Mouse (Mus musculus) CH12F3 (cell line): Measurements from ENCODE around the gene B4gat1.

Experiments used
- in situ Hi-C: fragments of 300-500 bp; cut with MboI; formaldehyde crosslinking; loops from 2 replicates; pipeline ENCODE4 v1.14.3; 2020; ENCODE audit warnings: low sequenced_read_pairs

Gene B4gat1

DNA sequence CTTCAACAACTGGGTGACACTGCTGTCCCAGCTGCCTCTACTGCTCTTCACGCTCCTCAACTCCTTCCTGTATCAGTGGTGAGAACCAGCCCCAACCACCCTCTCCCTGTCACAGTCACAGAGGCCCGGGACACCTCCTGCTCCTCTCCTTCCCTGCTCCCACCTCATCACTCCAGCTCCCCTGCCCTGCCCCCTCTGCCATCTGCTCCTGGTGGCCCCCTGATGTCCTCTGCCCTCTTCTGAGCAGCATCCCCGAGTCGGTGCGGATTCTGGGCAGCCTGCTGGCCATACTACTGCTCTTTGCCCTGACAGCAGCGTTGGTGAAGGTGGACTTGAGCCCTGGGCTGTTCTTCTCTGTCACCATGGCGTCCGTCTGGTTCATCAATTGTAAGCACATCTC lies 12.5 kb upstream of the B4gat1 start:
- in situ Hi-C loops = no loop called here

DNA sequence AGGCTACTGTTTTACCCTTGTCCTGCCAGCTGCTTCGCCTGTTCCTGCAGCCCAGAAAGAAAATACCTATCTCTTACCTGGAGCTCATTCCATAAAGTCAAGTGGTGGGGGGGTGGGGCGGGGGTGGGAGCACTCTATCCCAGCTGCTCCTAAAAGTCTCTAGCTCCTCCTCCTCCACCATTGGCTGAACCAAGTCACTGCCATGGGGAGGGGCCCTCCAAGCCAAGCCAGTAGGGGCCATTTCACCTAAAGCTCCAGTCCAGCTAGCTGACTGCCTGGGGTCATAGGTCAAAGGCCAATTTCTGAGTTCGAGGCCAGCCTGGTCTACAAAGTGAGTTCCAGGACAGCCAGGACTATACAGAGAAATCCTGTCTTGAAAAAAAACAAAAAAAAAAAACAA lies 5.9 kb upstream of the B4gat1 start:
- in situ Hi-C loops = no loop called here

GRCm38 (mm10) chr19:5036577-5036976 lies 2.0 kb upstream of the B4gat1 start:
- in situ Hi-C loops = no loop called here

GRCm38 (mm10) chr19:5037678-5038571 lies 701 bp upstream of the B4gat1 start:
- in situ Hi-C loops = no loop called here

DNA sequence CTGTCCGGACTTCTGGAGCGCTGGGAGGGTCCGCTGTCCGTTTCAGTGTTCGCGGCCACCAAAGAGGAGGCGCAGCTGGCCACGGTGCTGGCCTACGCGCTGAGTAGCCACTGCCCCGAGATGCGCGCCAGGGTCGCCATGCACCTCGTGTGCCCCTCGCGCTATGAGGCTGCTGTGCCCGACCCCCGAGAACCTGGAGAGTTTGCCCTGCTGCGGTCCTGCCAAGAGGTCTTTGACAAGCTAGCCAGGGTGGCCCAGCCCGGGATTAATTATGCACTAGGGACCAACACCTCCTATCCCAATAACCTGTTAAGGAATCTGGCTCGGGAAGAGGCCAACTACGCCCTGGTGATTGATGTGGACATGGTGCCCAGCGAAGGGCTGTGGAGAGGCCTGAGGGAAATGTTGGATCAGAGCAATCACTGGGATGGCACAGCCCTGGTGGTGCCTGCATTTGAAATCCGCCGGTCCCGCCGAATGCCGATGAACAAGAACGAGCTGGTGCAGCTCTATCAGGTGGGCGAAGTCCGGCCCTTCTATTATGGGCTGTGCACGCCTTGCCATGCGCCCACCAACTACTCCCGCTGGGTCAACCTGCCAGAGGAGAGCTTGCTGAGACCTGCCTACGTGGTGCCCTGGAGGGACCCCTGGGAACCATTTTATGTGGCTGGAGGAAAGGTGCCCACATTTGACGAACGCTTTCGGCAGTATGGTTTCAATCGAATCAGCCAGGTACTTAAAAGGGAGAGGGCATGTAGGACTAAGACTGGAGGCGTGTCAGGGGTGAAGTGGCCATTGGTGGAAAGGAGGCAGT lies 882 bp downstream of the B4gat1 start:
- in situ Hi-C loops = no loop called here

- in situ Hi-C loops = no loop called here
Observed at GRCm38 (mm10) chr19:5040862-5041523, 2.4 kb downstream of the B4gat1 start, which contains the start of gene Brms1. Brms1 (plus strand) TSS chr19:5041354.

GRCm38 (mm10) chr19:5041588-5041987 lies 3.0 kb downstream of the B4gat1 start:
- in situ Hi-C loops = no loop called here

- in situ Hi-C loops = no loop called here
Observed at GRCm38 (mm10) chr19:5045531-5045930, 6.9 kb downstream of the B4gat1 start.

DNA sequence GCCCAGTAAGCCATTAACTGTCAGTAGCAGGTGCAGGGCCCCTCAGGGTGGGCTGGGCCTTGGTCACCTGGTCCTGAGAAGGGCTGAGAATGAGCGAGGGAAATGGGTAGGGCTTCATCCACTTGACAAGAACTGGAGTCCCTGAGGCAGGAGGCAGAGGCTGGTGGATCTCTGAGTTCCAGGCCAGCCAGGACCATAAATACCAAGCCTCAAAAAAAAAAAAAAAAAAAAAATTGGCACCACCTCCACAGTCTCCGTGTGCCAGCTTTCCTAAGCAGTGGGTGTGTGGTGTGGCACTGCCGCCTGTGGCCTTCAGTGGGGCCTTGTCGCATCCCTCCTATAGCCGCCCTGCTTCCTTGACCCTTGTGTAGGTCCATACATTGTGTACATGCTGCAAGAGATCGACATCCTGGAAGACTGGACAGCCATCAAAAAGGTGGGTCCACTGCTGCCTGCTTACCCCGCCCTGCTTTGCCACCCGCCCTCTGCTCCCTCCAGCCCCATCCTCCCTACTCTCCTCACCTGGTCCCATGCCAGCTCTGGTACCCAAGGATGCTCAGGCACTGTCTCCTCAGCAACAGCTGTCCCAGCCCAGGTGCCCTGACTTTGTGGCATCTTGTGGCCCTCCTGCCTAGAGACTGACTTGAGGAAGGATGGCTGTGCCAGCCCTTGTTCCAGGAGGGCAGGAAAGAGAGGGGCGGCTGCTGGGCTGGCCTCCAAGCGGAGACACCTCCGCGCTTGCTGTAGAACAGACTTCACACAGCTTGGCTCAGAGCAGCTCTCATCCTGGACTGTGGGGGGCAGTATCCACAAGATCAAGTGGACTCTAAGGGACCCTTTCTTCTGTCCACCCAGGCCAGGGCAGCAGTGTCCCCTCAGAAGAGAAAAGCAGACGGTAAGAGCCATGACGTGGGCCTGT lies 9.8 kb downstream of the B4gat1 start:
- in situ Hi-C loops = no loop called here

DNA sequence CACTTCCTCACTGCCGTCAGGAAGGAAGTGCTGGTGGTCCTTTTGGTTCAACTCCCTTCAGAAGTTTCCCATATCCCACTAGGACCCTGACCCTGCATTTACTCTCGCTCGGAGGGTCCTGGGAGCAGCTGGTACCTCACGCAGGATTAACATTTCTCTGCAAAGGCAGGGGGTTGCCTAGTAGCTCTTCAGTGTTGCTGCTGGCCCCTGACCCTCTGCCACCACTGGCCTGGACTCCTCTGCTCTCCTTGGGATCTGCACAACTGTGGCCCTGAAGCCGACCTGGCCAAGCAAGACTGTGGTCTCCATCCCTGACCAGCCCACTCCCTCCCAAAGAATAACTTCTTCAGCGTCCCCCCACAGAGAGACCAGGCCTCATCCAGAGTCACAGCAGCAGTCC lies 10.7 kb downstream of the B4gat1 start:
- in situ Hi-C loops = no loop called here

DNA sequence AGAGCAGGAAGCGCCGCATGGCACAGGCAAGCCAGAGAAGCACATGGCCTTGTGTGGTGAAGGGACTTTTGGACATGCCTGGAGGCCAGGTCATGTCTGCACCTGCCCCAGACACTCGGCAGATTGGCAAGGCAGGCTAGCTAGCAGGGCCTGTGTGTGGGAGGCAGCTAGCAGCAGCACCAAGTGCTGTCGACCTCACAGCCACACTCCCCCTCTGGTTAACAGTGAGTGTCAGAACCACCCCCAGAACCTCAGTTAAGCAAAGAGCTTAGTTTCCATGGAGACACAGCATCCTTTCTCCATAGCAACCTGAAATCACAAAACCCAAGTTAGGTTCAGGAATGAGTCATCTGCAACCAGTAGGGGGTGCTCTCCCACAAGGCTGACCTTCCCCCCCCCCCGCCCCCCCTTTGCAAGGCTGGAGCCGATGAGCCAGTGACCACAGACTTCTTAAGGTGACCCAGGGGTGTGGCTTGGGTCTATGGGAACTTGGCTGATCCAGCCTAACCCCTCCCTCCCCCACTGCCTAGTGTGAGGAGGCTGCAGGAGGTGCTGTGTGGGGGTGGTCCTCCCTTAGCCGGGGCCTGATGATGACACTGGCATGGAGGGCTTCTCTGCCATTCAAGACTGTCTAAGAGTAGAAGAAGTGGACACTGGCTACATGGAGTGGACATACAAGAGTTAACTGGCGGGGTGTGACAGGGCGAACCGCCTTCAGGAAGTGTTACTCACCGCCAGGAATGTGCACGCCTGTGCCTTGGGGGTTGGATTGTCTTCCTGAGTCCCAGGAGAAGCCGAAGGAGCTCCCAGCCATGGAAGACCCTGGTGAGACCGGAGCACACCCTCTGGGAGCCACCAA lies 11.7 kb downstream of the B4gat1 start, which contains the start of gene Rin1:
Gene Rin1, plus strand, starts transcription at position 435 of the 859 bp plus-strand sequence.
- in situ Hi-C loops = no loop called here

GRCm38 (mm10) chr19:5051031-5051430 lies 12.4 kb downstream of the B4gat1 start:
- in situ Hi-C loops = no loop called here

- in situ Hi-C loops = no loop called here
Observed at GRCm38 (mm10) chr19:5051515-5051914, 12.9 kb downstream of the B4gat1 start.

GRCm38 (mm10) chr19:5052166-5052822 lies 13.7 kb downstream of the B4gat1 start:
- in situ Hi-C loops = no loop called here

- in situ Hi-C loops = no loop called here
Observed at GRCm38 (mm10) chr19:5052853-5053252, 14.2 kb downstream of the B4gat1 start.

DNA sequence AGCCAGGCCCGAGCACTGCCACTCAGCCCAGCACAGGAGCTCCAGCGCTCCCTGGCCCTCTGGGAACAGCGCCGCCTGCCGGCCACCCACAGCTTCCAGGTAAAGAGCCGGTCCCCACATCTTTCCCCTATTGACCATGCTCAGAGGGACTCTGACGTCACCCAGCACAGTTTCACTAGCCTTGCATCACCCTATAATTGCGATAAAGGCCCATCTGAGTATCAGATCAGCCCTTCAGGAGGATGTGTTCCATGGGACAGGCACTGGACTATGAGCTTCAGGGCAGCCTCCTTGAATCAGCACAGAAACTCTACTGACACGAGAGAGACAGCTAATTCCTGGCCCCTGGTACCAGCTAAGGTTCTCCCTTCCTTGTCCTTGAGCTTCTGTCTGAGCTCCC lies 15.3 kb downstream of the B4gat1 start:
- in situ Hi-C loops = no loop called here

DNA sequence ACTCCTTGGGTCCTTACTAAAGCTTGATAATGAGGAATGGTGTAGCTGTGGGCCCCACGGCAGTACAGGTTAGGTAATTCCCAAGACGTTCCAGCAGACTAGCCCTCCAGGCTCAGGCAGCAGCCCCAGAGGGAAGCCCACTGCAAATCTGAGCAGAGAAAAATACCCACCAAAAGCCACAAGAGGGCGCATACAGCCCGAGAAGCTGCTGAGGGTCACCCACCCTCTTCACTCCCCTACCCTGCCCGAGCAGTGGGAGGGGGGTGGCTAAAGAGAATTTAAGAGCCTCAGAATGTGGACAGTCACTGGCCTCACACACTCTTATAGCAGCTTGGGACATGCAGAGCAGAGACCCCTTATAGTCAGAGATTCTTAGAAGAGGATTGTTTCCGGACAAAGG lies 17.6 kb downstream of the B4gat1 start:
- in situ Hi-C loops = no loop called here

DNA sequence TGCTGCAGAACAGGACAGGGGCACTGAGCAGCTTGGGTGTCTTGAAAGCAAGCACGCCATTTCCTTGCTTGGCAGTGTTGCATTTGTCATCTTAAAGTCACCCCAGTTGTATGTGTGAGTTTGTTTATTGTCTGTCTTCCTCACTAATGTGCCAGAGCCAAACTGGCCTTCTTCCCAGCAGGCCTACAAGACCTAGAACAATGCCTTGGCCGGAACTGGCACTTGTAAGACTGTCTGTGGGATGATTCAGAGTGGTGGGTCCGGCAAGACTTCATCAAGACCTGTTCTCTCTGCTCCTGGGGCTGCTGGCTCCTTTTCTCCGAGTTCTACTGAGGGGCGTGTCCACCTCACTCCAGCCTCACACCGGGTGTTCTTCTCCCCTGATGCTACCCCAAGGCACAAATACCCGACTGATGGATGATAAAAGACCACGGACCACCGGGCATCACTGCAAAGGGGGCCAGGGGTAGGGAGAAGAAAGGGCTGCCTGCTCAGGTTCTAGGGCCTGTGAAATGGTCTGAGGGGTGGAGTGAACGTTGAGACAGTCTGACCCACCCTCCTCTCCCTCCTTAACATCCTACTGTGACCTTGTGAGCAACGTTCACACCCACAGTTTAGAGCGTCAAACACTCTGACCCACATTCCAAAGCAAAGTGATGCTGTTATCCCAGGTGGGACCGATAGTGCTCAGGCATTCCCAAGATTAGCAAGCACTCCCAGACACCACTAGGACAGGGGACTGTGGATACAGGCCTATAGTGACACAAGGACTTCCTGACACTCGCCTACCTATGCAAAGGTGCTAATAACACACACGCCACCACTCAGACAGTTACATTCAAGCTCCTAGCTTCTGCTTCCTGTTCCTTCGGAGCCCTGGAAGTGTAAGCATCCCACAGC lies 19.5 kb downstream of the B4gat1 start:
- in situ Hi-C loops = no loop called here
